Mouse (Mus musculus) layer of hippocampus, adult 2 months (tissue): ENCODE results near the gene Tmprss7. TPM values are rescaled to one million over a fixed set of nuclear protein-coding genes. Genes with fewer than 3 reads are reported as not detected.
A peak's percentile ranks its signal among the peaks of the same experiment; 100 is the strongest.

Experiments
- DNase-seq, 2 experiments: peaks; one replicate each; pipeline ENCODE4 v3.0.0; 2022; ENCODE audit warnings: low spot score in 2 of 2
- H3K27ac ChIP-seq: fragments of 200-600 bp; 2 replicates; pipeline ENCODE4 v1.8.1; 2022
- H3K4me3 ChIP-seq: fragments of 200-600 bp; 2 replicates; pipeline ENCODE4 v1.8.1; 2022; ENCODE audit warnings: mild to moderate bottlenecking
- CTCF ChIP-seq: fragments of 200-600 bp; conservative IDR thresholded peaks from 2 replicates; pipeline ENCODE4 v1.8.1; 2022; ENCODE audit warnings: antibody characterized with exemption, mild to moderate bottlenecking, moderate library complexity
- total RNA-seq, 2 experiments: library from RNA; stranded (reverse); gene quantifications; 2 replicates each; pipeline ENCODE4 v1.2.3; 2021

Gene Tmprss7
- total RNA-seq, 2 experiments from 2014 or later: 0.44 to 1.0 TPM

DNA sequence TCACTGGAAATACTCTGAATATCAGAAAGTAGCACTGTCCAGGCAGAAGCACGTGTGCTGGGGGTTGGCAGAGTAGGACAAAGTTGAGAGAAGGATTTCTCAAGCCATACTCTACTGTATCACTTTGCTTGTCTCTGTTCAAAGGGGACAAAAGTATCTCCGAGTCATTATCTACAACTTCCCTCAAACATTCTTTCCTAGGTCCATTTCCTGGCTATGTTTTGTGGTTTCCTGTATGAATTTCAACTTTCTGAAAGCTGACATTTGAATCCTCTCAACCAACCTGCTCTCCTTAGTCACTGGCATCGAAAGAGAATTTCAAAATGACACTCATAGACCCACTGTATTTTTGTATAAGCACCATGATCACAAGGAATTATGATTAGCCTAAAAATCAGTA is 25.3 kb downstream of the Tmprss7 start:
- no peak overlapping the region for H3K27ac ChIP-seq
- TF ChIP-seq CTCF: no peak
- no peak for DNase-seq

DNA sequence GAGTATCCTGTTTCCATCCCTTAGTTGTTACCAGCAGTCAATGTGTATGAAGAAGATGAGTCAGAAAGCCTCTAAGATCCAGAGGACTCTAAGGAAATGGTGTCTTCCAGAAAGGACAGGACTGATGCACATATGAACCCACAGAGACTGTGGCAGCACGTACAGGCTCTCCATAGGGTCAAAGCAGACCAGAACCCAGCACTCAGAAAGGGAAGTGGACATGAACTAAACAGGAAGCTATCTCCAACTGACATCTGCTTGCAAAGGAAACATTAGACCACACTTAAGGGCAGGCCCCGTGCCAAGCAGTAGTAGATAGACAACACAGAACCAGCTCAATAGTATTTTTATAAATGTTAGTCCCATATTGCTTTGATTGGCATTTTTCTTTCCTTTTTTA is 27.3 kb downstream of the Tmprss7 start:
- no peak for DNase-seq
- no peak for TF ChIP-seq CTCF

More for the DNA sequence above, 25.3 kb downstream of the Tmprss7 start:
- H3K4me3 ChIP-seq: no peak overlapping the region

DNA sequence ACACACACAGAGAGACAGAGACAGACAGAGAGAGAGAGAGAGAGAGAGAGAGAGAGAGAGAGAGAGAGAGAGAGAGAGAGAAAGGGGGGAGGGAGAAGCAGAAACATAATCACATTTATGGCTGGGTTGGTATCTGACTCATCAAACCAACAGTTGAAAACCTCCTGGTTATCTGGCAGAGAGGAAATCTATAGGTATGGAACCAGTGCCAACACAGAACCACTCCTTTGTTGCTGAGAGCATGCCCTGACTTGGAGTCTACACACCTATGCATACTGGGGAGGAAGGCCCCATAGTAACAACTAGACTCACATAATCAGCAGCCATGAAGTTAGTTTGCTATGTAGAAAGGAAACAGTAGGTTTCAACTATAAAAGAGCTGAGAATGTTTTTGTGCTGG is 31.1 kb downstream of the Tmprss7 start:
- Histone ChIP-seq H3K27ac (no peak overlapping the region), H3K4me3 (no peak overlapping the region)
- no peak for TF ChIP-seq CTCF
- DNase-seq: no peak

More for the DNA sequence above, 27.3 kb downstream of the Tmprss7 start:
- no peak overlapping the region for H3K27ac ChIP-seq
- H3K4me3 ChIP-seq: no peak overlapping the region

DNA sequence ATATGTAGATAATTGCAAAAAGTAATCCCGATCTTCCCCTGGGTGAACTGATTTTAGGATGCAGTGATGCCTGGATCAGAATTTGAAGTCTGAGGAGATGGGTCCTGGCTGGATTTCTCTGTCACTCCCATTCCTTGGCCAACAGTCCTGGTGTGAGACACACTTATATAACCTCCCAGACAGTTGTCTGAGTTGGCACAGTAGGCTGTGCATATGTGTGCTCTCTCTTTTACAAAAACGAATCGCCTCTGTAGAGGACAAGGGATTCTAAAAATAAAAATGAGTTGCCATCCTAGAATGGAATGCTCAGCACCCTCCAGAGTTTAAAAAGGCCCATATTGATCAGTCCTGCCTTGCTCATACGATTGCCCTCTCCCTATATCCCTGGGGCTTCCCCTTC is 33.9 kb downstream of the Tmprss7 start:
- no peak overlapping the region for H3K4me3 ChIP-seq
- peak; percentile 12 to 16 for DNase-seq
- no peak overlapping the region for H3K27ac ChIP-seq
- TF ChIP-seq CTCF: no peak

DNA sequence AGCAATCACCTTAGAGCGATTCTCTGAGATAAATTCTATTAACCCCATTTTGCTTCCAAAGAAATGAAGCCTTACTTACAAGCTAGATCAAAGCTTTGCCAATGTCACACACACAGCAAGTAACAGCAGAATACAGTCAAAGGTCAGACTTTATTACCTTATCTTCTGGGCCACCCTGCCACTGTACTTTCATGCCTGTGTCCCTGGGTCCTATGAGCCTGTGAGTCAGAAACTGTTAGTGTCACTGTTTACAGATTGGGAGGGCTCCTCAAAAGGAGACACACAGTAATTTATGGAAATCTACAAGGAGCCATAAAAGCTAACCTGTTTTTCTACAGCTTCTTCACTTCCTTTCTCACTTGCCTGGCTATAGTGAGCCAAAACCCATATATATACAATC is 35.2 kb downstream of the Tmprss7 start:
- DNase-seq: no peak
- Histone ChIP-seq H3K27ac (no peak overlapping the region), H3K4me3 (no peak overlapping the region)
- no peak for TF ChIP-seq CTCF

DNA sequence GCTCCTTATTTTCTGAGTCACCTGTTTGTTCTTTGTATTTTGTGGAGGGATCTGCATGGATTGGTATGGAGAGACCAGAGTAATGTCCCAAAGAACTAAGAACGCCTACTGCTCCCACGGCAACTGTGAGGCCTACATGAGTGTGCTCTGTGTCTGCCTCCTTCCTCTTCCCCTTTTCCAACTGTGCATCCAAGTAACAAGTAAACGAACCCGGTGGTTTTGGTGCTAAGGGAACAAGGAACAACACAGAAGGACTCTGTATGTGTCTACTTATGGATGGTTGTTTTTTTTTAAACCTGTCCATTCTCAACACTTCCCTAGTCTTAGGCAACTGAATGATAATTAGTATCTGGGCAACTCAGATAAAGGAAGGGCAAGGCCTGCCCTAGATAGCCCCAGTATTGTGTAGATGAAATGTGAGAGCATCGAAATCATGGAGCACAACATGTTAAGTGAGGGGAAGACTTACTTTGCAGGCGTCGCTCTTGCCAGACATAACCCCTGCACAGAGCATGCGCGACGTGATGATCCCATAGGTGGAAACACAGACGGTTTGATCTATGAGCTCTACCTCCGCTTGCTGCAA is 35.8 kb downstream of the Tmprss7 start:
- no peak overlapping the region for H3K27ac ChIP-seq
- no peak for TF ChIP-seq CTCF
- no peak overlapping the region for H3K4me3 ChIP-seq
- DNase-seq: no peak

DNA sequence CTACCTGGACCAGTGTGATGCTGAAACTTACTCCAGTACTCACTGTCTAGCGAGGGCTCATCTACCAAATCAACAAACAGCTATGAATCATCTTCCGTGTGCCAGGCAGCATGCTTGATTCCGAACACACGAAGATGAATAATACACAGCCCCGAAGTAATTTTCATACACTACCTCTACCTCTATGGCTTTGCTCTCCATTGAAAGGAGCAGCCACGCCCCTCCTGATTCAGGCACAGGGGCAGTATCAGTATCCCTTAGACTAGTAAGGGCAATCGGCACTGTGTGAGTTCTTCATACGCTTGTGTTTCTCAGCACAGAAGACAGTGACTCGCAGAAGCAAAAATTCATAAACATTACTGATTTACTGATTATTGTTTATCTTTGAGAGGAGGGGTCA is 39.0 kb downstream of the Tmprss7 start:
- H3K27ac ChIP-seq: no peak overlapping the region
- no peak for TF ChIP-seq CTCF
- no peak for DNase-seq
- H3K4me3 ChIP-seq: no peak overlapping the region

DNA sequence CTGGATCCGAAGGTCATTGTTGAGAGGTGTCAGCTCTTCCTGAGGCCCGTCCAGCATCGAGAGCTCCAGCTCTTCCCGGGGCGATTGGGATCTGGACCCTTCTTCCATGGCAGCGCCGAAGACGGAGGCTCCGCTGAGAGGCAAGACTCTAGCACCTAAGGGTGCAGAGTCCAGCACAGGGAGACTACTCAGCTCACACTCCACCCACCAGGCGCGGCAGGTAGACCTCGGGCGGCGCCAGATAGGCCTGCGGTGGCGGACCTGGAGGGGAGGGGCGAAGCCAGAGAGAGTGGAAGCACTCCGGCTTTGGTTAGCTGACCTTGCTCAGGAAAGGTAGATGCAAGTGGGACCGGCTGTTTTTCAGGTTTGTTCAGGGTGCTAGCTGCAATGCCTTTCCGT is 39.5 kb downstream of the Tmprss7 start, which contains the start of gene BC016579:
Gene BC016579 (minus strand): TSS at position 135 of the 399 bp plus-strand sequence.
- TF ChIP-seq CTCF: no peak
- no peak for DNase-seq
- no peak within 1 kb of the TSS for H3K27ac ChIP-seq
- H3K4me3 ChIP-seq: peak within 1 kb of the TSS; percentile 37

DNA sequence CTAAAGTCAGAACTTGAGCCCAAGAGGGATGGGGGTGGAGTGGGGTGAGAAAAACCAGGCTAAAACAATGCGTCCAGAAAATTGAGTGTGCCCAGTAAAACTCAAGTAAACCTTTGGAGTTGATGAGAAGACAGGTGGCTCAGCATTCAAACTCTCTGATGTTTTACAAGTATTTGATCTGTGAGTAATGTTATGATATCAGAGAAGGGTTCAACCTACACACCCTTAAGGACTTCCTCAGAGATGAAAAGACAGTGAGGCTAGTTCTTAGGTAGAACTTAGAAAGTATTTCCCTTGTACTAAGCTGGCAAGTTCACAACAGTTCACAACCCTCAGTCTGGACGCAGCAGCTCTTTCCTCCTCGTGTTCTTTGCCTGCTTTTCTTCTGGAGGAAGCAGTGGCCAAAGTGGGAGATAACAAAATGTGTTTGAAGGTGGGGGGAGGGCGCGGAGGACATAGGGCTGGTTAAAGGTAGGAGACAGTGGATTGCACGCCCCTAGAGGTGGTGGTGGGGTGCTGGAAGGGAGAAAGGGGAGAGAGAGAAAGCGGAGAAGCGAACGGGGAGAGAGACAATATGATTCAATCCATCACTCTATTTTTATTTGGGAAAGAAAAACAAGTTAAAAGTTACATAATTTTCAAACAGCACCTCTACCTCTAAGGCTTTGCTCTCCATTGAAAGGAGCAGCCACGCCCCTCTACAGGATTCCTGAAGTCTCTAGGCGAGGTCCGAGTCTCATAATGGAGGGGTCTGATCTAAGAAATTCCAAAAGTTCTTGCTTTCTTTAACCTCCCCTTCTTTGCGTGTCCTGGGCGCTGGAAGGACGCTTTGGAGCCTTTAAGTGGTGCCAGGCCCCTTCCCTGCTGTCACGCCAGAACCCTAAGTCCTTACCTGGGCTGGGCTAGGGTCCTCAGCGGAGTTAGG is 40.2 kb downstream of the Tmprss7 start:
- peak overlapping the region; percentile 37 for H3K4me3 ChIP-seq
- H3K27ac ChIP-seq: no peak overlapping the region
- 0 out of 2 replicates have a peak, but pooled peaks have one; percentile 5 for TF ChIP-seq CTCF
- DNase-seq: no peak

DNA sequence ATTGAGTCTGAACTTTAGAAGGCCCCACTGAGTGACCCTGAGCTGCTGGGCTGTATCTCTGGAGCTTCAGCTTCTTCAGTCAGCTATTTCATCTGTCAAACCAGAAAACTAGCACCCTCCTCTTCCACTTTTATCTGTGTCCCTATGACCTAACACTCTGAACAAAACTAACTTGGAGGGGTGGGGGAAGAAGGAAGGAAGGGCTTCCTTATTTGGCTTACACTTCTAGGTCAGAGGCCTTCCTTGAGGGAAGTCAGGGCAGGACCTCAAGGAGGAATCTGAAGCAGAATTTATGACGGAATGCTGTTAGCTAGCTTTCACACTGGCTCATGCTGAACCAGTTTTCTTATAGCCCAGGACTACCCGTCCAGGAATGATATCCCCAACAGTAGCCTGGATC is 42.0 kb downstream of the Tmprss7 start:
- no peak for DNase-seq
- TF ChIP-seq CTCF: no peak
- no peak overlapping the region for H3K4me3 ChIP-seq
- H3K27ac ChIP-seq: no peak overlapping the region

DNA sequence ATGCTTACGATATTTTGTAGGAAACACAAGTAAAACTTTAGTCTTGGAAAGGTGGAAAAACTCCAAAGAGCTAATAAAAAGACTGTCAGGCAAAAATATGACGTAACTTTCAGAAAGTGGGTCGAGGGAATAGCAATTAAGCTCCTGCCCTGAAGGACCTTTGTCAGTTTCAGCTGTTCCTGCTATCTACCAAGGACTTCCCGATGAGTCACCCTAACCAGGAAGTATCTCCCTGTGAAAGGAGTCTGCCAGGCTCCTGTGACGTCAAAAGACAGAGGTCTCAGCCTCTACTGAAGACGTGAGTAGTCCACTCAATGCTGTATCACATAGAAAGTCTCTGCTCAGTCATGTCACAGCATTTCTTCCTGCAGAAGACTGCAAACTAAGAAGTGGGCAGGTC is 49.1 kb downstream of the Tmprss7 start:
- no peak for DNase-seq
- TF ChIP-seq CTCF: no peak
- Histone ChIP-seq H3K27ac (no peak overlapping the region), H3K4me3 (no peak overlapping the region)

DNA sequence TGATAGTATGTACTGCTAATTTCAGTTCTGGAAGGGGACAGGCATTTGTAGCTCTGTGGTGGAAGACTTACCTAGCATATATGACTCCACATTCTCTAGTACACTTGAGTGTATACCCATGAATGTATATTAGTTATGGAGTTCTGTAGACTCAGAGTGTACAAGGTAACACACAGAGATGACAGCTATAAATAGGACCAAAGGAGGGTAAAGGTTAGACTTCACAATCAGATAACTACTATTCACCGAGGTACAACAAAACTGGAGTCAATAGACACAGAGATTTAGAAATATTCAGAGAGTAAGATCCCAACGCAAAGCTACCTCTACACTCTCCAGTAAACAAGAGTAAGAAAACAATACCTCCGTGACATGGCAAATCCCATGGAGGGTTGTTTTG is 49.5 kb downstream of the Tmprss7 start:
- no peak for TF ChIP-seq CTCF
- DNase-seq: no peak
- H3K4me3 ChIP-seq: no peak overlapping the region
- H3K27ac ChIP-seq: no peak overlapping the region

DNA sequence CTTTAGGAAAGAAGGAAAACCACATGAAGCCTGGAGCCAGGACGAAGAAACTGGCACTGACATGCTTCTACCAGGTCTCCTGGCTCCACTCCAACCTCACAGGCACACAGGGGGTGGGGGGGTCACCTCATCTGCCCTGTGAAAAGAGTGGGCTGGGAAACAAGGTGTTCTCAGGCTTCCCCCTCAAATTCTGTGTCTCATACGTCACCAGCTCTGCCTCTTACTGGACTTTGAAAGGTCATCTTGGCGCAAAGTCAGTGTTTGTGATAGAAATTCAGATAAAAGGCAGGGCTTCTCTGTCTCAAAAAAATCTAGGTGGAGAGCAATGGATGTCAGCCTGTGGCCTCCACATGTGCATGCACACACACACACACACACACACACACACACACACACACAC is 52.2 kb downstream of the Tmprss7 start:
- Histone ChIP-seq H3K4me3 (no peak overlapping the region), H3K27ac (no peak overlapping the region)
- no peak for DNase-seq
- no peak for TF ChIP-seq CTCF

DNA sequence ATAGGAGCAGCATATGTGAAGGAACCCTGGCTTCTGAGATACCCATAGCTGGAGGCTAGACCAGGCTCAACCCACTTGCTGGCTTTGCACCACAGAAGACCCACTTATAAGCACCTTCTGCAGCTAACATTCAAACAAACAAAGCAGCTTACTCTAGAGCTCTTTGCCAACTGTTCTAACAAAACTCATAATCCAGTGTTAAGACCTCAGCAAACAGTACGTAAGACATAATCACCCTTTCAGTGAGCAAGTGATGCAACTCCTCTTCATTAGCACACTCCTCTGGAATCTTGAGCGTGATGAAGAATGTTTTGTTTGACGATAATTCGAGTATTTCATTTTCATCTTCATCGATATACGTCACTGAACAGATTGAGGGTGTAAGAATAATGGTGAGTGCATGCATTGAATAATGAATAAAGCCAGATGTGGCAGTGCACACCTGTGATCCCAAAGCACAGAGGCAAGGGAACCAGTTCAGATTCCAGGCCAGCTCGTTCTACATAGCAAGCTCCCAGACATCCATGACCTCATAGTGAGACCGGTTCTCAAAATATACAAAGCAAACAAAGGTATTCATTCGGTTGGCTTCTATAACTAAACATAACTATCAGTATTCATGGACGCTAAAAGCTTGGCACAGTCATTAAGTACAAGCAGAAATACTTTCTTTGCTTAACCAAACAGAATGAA is 53.2 kb downstream of the Tmprss7 start:
- H3K4me3 ChIP-seq: no peak overlapping the region
- no peak for TF ChIP-seq CTCF
- no peak for DNase-seq
- H3K27ac ChIP-seq: no peak overlapping the region
